22 mouse cellular contexts compared by ENCODE assay signal in genomic region chr9:120568917-120569316, GRCm38 (mm10). TPM values are rescaled to one million over a fixed set of nuclear protein-coding genes. Genes with fewer than 3 reads are reported as not detected.
DNase-seq lines count a peak whose midpoint lies in the region; ATAC-seq lines count a peak whose summit lies in the region.
"Had no signal": no experiment of that assay in that cellular context is flagged by ENCODE, and none has a peak within 500 bp of the region (broad histone marks: within the 10 kb centered on the region; RNA-seq: fewer than 3 reads in every experiment).

No protein-coding gene starts in this region.

- no peaks in the 10 kb centered on the region for H3K27me3 ChIP-seq in embryonic facial prominence, embryonic 10.5 days (replicated peaks; ENCODE audit: low read depth, poor library complexity, severe bottlenecking)
- H3K27me3 ChIP-seq in liver, embryonic 13.5 days: no peaks in the 10 kb centered on the region
- H3K27me3 ChIP-seq: embryonic facial prominence, embryonic 13.5 days; forebrain, embryonic 13.5 days; intestine, embryonic 15.5 days; kidney, embryonic 15.5 days had no signal

- no peaks in the 10 kb centered on the region for H3K9me3 ChIP-seq in embryonic facial prominence, embryonic 10.5 days
- H3K9me3 ChIP-seq in liver, embryonic 13.5 days (replicated peaks): 0 out of 2 replicates have a peak, but pooled peaks cover 2% of the 10 kb centered on the region
- H3K9me3 ChIP-seq: embryonic facial prominence, embryonic 13.5 days; forebrain, embryonic 13.5 days; hindbrain, embryonic 13.5 days; intestine, embryonic 15.5 days; kidney, embryonic 15.5 days had no signal

- peaks cover 23% of the 10 kb centered on the region for H3K4me1 ChIP-seq in embryonic facial prominence, embryonic 10.5 days
- H3K4me1 ChIP-seq in liver, embryonic 13.5 days (replicated peaks): peaks cover 66% of the 10 kb centered on the region

- peak; percentile 29 to 62 for DNase-seq in spleen, postnatal 36 days (ENCODE audit: low spot score in 2 of 2)
- DNase-seq in spleen, adult 18-20 months: no peak
- DNase-seq in embryonic facial prominence, embryonic 10.5 days (ENCODE audit: low spot score): no peak
- peak; percentile 75 for DNase-seq in liver, embryonic 13.5 days
- DNase-seq in thymus, postnatal 10 days (ENCODE audit: low spot score in 2 of 2): no peak
- DNase-seq in B cell, adult 2 months: no peak
- DNase-seq in adipocyte (ENCODE audit: low spot score): no peak
- DNase-seq: adrenal gland, adult 8-10 months; cerebellum, adult 18-20 months; heart, postnatal 10 days; left cerebral cortex, postnatal 4 days; lung, adult 18-20 months; lung, postnatal 4 days; thymus, postnatal 25 days had no signal

- 75% methylated on average over 2 of the region's 2 CpGs for WGBS in embryonic facial prominence, embryonic 10.5 days
- whole genome bisulfite sequencing in liver, embryonic 13.5 days (ENCODE audit: insufficient replicate concordance): 14% methylated on average over 2 of the region's 2 CpGs

- peak; percentile 55 for ATAC-seq in liver, embryonic 13.5 days (ENCODE audit: low read depth)
- peak; percentile 73 for ATAC-seq in megakaryocyte-erythroid progenitor cell, adult 5-6 weeks (replicated peaks; ENCODE audit: low FRiP score, low TSS enrichment, poor library complexity, severe bottlenecking)
- ATAC-seq: CD4-positive, CD25-positive, alpha-beta regulatory T cell, adult 4 months; forebrain, embryonic 13.5 days; intestine, embryonic 15.5 days; midbrain, embryonic 16.5 days had no signal

- no peak overlapping the region for H3K4me3 ChIP-seq in embryonic facial prominence, embryonic 10.5 days
- H3K4me3 ChIP-seq in liver, embryonic 13.5 days (replicated peaks): no peak overlapping the region
- H3K4me3 ChIP-seq: embryonic facial prominence, embryonic 13.5 days; forebrain, embryonic 13.5 days; hindbrain, embryonic 13.5 days; intestine, embryonic 15.5 days; kidney, embryonic 15.5 days had no signal

- H3K9ac ChIP-seq in liver, embryonic 13.5 days: no peak overlapping the region
- H3K9ac ChIP-seq: embryonic facial prominence, embryonic 13.5 days; forebrain, embryonic 13.5 days; hindbrain, embryonic 13.5 days; intestine, embryonic 15.5 days; kidney, embryonic 15.5 days had no signal

- 0 out of 2 replicates have a peak overlapping the region, but pooled peaks have one; percentile 13 for H3K4me2 ChIP-seq in liver, embryonic 13.5 days
- H3K4me2 ChIP-seq: embryonic facial prominence, embryonic 13.5 days; forebrain, embryonic 13.5 days; hindbrain, embryonic 13.5 days; intestine, embryonic 15.5 days; kidney, embryonic 15.5 days had no signal

- H3K27ac ChIP-seq in embryonic facial prominence, embryonic 10.5 days (replicated peaks): 0 out of 2 replicates have a peak overlapping the region, but pooled peaks have one; percentile 20
- H3K27ac ChIP-seq in liver, embryonic 13.5 days: peak overlapping the region; percentile 83
- H3K27ac ChIP-seq: embryonic facial prominence, embryonic 13.5 days; forebrain, embryonic 13.5 days; hindbrain, embryonic 13.5 days; intestine, embryonic 15.5 days; kidney, embryonic 15.5 days had no signal

- peaks cover 18% of the 10 kb centered on the region for H3K36me3 ChIP-seq in embryonic facial prominence, embryonic 10.5 days (replicated peaks)
- H3K36me3 ChIP-seq in liver, embryonic 13.5 days: peaks cover 22% of the 10 kb centered on the region

RNA-seq across cellular contexts. Expression of gene Rpl14, which starts 2.3 kb away (rescaled TPM):
- 810 and 834 TPM in 2 replicates for polyA plus RNA-seq in embryonic facial prominence, embryonic 10.5 days (2016; fragmentation: Nextera tagmentation; extraction: Ambion mirVana)
- polyA plus RNA-seq in liver, embryonic 13.5 days (2015; fragmentation: Nextera tagmentation; extraction: Ambion mirVana): 604 and 678 TPM in 2 replicates
- 2,590 and 2,648 TPM in 2 replicates for total RNA-seq in megakaryocyte-erythroid progenitor cell, adult 5-6 weeks (2014; fragmentation: Nextera tagmentation)
- total RNA-seq in megakaryocyte-erythroid progenitor cell, adult 5-6 weeks (2017): 3,531 and 3,679 TPM in 2 replicates

RNA-seq across cellular contexts. Expression of gene Entpd3, which starts 29.3 kb away (rescaled TPM):
- polyA plus RNA-seq in embryonic facial prominence, embryonic 10.5 days (2016; fragmentation: Nextera tagmentation; extraction: Ambion mirVana): 0.55 and 0.56 TPM in 2 replicates
- 0.07 and 0.09 TPM in 2 replicates for polyA plus RNA-seq in liver, embryonic 13.5 days (2015; fragmentation: Nextera tagmentation; extraction: Ambion mirVana)
- not detected in 2 replicates for total RNA-seq in megakaryocyte-erythroid progenitor cell, adult 5-6 weeks (2014; fragmentation: Nextera tagmentation)
- 0.27 TPM in 1 of 2 replicates, not detected in the other for total RNA-seq in megakaryocyte-erythroid progenitor cell, adult 5-6 weeks (2017)
- total RNA-seq: heart, postnatal 10 days had no signal
- polyA plus RNA-seq: CD4-positive, CD25-positive, alpha-beta regulatory T cell, adult 4 months had no signal

Comparison
In these comparisons a context has a peak if more than half of its experiments do, and no peak if none do; other contexts are left out.
1. DNase-seq: peak in spleen, postnatal 36 days (2 of 2) and liver, embryonic 13.5 days (single experiment); none in spleen, adult 18-20 months (0 of 2), embryonic facial prominence, embryonic 10.5 days (single experiment), thymus, postnatal 10 days (0 of 2), B cell, adult 2 months (0 of 2) and adipocyte (single experiment).